Mouse (Mus musculus): ENCODE measurements around the gene Ghrhr.

DNA sequence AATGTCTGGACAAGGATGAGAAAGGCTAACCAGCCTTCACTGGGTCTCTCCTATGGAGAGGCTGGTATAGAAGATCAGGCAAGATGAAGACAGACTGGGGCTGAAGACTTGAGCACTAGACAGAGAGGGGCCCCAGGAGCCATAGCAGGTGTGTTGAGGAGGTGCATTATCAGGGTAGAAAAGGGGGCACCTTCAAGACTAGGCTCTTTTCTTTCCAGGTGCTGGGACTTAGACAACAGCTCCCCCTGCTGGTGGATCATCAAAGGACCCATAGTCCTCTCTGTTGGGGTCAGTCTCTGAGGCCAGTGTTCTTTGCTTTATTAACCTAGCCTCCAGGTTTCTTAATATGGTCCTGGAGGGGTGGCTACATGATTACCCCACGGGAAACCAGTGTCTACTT lies 7.8 kb downstream of the Ghrhr start:
- TF ChIP-seq POLR2A (IDR thresholded peaks at IDR 0.05; ENCODE audit: control insufficient read depth, extremely low read depth, insufficient read depth, low read length, poor library complexity) (no peak), CTCF (IDR thresholded peaks at IDR 0.05; ENCODE audit: borderline replicate concordance, control insufficient read depth, extremely low read depth, insufficient read depth, low read length, poor library complexity) (no peak)
